Mouse (Mus musculus) small intestine, adult 2 months (tissue): ENCODE measurements around the gene Gm15262. TPM values are rescaled to one million over a fixed set of nuclear protein-coding genes. Genes with fewer than 3 reads are reported as not detected.

ENCODE experiments used
- H3K27ac ChIP-seq: fragments of 200-500 bp; 2 replicates; pipeline ENCODE4 v1.5.1; 2012; ENCODE audit warnings: low read depth, low read length, control low read depth, inconsistent platforms; ENCODE audit not compliant: insufficient read depth
- H3K27me3 ChIP-seq: fragments of 200-500 bp; 2 replicates; pipeline ENCODE4 v1.6.1; 2012; ENCODE audit warnings: mild to moderate bottlenecking, moderate library complexity, low read length, inconsistent platforms; ENCODE audit not compliant: control insufficient read depth, insufficient read depth
- H3K36me3 ChIP-seq: fragments of 200-500 bp; 2 replicates; pipeline ENCODE4 v1.6.1; 2012; ENCODE audit warnings: mild to moderate bottlenecking, low read length, control low read depth, inconsistent platforms; ENCODE audit not compliant: control insufficient read depth, insufficient read depth
- H3K4me1 ChIP-seq: fragments of 200-500 bp; 2 replicates; pipeline ENCODE4 v1.6.1; 2012; ENCODE audit warnings: low read length, inconsistent platforms, mixed read lengths; ENCODE audit not compliant: control insufficient read depth, insufficient read depth, insufficient read length
- H3K4me3 ChIP-seq: fragments of 200-500 bp; 2 replicates; pipeline ENCODE4 v1.5.1; 2012; ENCODE audit warnings: low read depth, mild to moderate bottlenecking, control low read depth, inconsistent platforms, low read length, moderate library complexity
- CTCF ChIP-seq: fragments of 200-500 bp; IDR thresholded peaks from 2 replicates; pipeline ENCODE4 v1.5.1; 2012; ENCODE audit warnings: low read depth, mild to moderate bottlenecking, control low read depth, inconsistent platforms, low read length, moderate library complexity, mixed read lengths; ENCODE audit not compliant: insufficient replicate concordance, insufficient read length; ENCODE audit errors: extremely low read depth
- POLR2A ChIP-seq: fragments of 200-500 bp; IDR thresholded peaks from 2 replicates; pipeline ENCODE4 v1.6.1; 2012; ENCODE audit warnings: low read depth, mild to moderate bottlenecking, control low read depth, inconsistent platforms, low read length, moderate library complexity
- WGBS: fragments of 180-500 bp; shearing (Covaris S2); methylation state at CpG from one replicate; pipeline ENCODE4 v1.1.7; 2018; 5-methylcytosine and 5-hydroxymethylcytosine counted together
- polyA plus RNA-seq: library from polyadenylated mRNA; depleted of rRNA; stranded (reverse); fragments of >200 nt; gene quantifications from 2 replicates; pipeline ENCODE4 v1.2.3, GENCODE M21; 2012; rRNA removed

The Gm15262 gene
- polyA plus RNA-seq, 1 experiment, result not detected

- TF ChIP-seq POLR2A, result no peak
- TF ChIP-seq CTCF, result no peak
- Histone ChIP-seq H3K36me3 (no peaks in the 10 kb centered on the region), H3K4me1 (no peaks in the 10 kb centered on the region), H3K4me3 (no peak overlapping the region), H3K27me3 (no peaks in the 10 kb centered on the region), H3K27ac (no peak overlapping the region)
- 22% methylated on average over 11 of the region's 11 CpGs for WGBS
Observed at GRCm38 (mm10) chrX:161399110-161399509, 111.9 kb downstream of the Gm15262 start.

GRCm38 (mm10) chrX:161411151-161411550 is 123.9 kb downstream of the Gm15262 start:
- H3K4me1 ChIP-seq, result no peaks in the 10 kb centered on the region
- H3K27me3 ChIP-seq, result no peaks in the 10 kb centered on the region
- H3K4me3 ChIP-seq, result no peak overlapping the region
- H3K36me3 ChIP-seq, result no peaks in the 10 kb centered on the region
- H3K27ac ChIP-seq, result no peak overlapping the region
- 59% methylated on average over 1 of the region's 1 CpGs for WGBS
- TF ChIP-seq CTCF (no peak), POLR2A (no peak)

Other genes with a start within 250 kb of the Gm15262 start
- gene Scml2, start 170.3 kb upstream of the Gm15262 start, polyA plus RNA-seq, result 0.03 and 0.04 TPM in 2 replicates